Mouse (Mus musculus) bone marrow macrophage, adult 2 months (primary cell): Measurements from ENCODE around the gene C1s2. TPM values are rescaled to one million over a fixed set of nuclear protein-coding genes. Genes with fewer than 3 reads are reported as not detected.
"Not testable (repeated sequence)": the region's sequence is repeated elsewhere in the genome, so short reads cannot be mapped to it uniquely, and the experiment has no call there.

Source experiments
- H3K27ac ChIP-seq: 2 replicates; pipeline ENCODE4 v1.5.1; 2012; ENCODE audit warnings: low read depth, low read length; ENCODE audit not compliant: insufficient read depth
- H3K4me1 ChIP-seq: 2 replicates; pipeline ENCODE4 v1.6.1; 2012; ENCODE audit warnings: low read length; ENCODE audit not compliant: control insufficient read depth, insufficient read depth
- H3K4me3 ChIP-seq: 2 replicates; pipeline ENCODE4 v1.5.1; 2012; ENCODE audit warnings: mild to moderate bottlenecking, low read length, moderate library complexity; ENCODE audit not compliant: insufficient read depth
- CTCF ChIP-seq: IDR thresholded peaks from 2 replicates; pipeline ENCODE4 v1.5.1; 2012; ENCODE audit warnings: low read depth, mild to moderate bottlenecking, low read length, moderate library complexity
- POLR2A ChIP-seq: IDR thresholded peaks from 2 replicates; pipeline ENCODE4 v1.6.1; 2012; ENCODE audit warnings: mild to moderate bottlenecking, low read depth, low read length, borderline replicate concordance
- polyA plus RNA-seq: library from polyadenylated mRNA; stranded (reverse); fragments of >200 nt; gene quantifications from 2 replicates; pipeline ENCODE4 v1.2.4, GENCODE M21; 2012; ENCODE audit not compliant: missing spikeins, insufficient read depth, insufficient read length

The C1s2 gene
- not detected in 2 replicates for polyA plus RNA-seq

DNA sequence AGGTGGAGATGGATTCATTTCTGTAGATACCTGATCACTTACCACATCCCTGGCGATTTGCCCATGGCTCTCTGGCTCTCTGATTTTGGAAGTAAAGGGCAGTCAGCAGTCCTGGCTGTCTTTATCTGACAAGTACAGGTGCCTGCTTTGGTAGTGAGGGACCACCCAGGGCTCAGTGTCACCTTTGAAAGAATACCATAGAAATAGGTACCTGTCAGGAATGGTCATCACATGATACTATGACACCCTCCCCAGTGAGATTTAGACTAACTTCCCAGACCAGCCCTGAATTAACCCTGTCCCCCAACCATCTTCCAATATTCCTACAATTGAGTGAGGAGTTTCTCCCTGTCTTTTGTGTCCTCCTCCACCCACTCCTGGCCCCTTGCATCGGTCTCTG lies at the start of gene C1s2:
C1s2 (minus strand) TSS at position 101 of the 400 bp plus-strand sequence.
- H3K4me1 ChIP-seq = peaks cover 12% of the 10 kb centered on the region
- not testable (repeated sequence) for H3K4me3 ChIP-seq, H3K27ac ChIP-seq

DNA sequence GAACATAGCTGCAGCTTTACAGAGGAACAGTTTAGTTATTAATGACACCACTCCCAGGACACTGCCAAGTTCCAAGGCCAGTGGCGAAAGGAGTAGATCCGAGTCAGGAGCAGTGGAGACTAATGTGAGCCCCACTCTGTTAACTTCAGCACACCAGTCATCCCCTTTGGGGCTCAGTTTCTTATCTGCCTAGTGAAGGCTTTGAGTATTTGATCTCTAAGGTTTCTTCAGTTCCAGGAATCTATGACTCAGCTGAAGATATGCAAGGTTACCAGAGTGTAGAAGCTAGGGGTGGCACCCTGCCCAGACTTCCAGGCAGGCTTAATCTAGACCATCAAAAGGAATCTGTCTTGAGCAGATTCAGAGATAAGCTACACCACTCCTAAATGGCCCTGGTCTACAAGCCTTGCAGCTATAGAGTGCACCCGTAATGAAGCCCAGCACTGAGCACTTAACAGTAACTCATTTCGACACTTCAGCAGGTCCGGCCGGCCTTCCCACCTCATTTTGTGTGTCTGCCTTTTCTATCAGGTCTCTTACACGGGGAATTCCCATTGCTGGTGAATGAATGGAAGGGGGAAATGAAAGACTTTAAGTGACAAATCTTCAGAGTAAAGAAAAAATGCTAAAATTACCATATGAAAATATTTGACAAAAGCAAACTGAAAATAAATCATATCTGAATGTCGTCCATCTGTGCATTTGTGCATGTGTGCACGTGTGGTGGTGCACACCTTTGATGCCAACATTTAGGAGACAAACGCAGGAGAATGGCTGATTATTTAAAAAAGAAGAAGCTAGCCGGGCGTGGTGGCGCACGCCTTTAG lies 47.9 kb upstream of the C1s2 start:
- H3K4me1 ChIP-seq = peaks cover 48% of the 10 kb centered on the region
- TF ChIP-seq CTCF (no peak), POLR2A (no peak)
- H3K4me3 ChIP-seq = no peak overlapping the region
- no peak overlapping the region for H3K27ac ChIP-seq

DNA sequence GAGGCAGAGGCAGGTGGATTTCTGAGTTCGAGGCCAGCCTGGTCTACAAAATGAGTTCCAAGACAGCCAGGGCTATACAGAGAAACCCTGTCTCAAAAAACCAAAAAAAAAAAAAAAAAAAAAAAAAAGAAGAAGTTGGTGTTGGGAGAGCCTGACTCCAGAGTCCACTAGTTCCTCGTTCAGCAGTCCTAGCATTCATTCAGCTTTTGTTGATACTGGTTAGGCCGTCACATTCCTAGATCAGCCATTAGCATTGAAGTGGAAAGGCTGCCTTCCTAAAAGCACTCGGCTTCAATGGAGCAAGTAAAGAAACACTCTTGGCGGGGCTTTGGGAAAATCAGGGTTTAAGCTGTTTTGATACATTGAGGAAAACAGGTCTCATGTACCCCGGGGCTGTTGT lies 46.4 kb upstream of the C1s2 start:
- H3K4me3 ChIP-seq = not testable (repeated sequence)
- Histone ChIP-seq H3K27ac (peak overlapping the region; percentile 9; the same call in 1 of the 2 replicates), H3K4me1 (peaks cover 36% of the 10 kb centered on the region)

DNA sequence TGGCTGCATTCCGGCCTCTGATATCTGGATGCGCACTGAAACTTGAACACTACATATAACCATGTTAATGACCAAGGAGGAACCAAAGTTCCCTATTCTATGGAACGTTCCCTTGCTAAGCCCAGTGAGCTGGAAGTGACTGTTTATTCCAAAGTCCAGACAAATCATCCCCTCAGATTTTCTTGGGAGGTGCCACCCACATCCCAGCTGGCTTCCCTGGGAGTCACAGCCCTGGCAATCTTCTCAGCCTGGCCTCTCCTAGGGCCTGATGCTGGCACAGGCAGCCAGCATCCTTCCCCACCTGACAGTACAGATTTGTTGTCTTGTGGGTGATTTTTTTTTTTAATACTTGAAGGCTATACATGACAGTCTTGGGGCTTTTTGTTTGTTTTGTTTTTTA lies 43.6 kb upstream of the C1s2 start:
- Histone ChIP-seq H3K27ac (no peak overlapping the region), H3K4me3 (no peak overlapping the region), H3K4me1 (peaks cover 21% of the 10 kb centered on the region)
- no peak for TF ChIP-seq POLR2A
- TF ChIP-seq CTCF = no peak

DNA sequence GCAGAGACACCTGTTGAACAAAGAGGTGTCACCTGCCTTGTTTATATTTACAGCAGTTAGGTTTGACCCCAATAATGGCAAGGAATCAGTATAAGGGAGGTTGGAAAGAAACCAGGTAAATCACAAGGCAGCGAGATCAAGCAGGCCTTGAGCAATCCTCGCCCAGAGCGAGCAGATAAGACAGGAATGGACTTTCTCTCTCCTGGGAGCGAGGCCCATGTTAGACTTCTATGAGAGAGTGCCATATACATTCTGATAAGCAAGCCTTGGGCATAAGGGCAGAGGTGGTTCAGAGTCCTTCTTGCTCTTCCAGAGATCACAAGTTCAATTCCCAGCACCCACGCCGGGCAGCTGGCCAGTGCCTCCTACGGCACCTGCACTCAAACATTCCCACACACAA lies 42.9 kb upstream of the C1s2 start:
- H3K27ac ChIP-seq = no peak overlapping the region

DNA sequence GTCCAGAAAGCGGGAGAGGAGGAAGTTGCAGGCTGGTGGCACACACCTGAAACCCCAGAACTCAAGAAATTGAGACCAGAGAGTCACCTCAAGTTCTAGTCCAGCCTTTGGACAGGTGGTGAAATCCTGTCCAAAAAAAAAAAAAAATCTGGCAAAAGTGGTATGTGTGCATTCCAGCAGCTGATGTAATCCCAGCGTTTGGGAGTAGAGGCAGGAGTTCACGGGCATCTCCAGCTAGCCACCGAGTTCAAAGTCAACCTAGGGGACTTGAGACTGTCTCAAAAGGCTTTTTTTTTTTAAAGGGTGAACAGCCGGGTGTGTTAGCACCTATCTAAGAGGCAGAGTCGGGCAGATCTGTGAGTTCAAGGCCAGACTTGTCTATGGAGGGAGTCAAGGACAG lies 40.3 kb upstream of the C1s2 start:
- Histone ChIP-seq H3K27ac (no peak overlapping the region), H3K4me1 (peaks cover 11% of the 10 kb centered on the region), H3K4me3 (no peak overlapping the region)
- TF ChIP-seq CTCF = no peak
- no peak for TF ChIP-seq POLR2A

More for the DNA sequence above, 42.9 kb upstream of the C1s2 start:
- no peak for TF ChIP-seq CTCF
- TF ChIP-seq POLR2A = no peak
- Histone ChIP-seq H3K4me3 (no peak overlapping the region), H3K4me1 (peaks cover 16% of the 10 kb centered on the region)

DNA sequence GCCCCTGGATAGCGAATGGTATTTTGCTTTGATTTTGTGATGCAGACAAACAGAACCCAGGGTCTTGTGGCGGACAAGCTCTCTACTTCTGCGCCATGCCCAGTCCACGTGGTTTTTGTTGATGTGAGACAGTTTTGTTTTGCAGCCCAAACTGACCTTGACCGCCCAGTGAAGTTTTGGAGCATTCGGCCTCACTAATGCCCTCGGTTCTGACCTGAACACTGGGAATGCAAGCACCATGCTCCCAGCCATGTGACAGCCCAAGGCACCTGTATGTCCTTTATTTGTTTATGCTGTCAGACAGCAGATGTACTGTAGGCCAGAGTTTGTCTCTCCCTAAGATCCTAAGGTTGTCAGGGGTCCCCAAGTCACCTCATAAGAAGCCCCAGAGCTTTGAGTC lies 38.7 kb upstream of the C1s2 start:
- no peak overlapping the region for H3K4me3 ChIP-seq
- no peak overlapping the region for H3K27ac ChIP-seq
- peaks cover 22% of the 10 kb centered on the region for H3K4me1 ChIP-seq
- TF ChIP-seq POLR2A (no peak), CTCF (no peak)

DNA sequence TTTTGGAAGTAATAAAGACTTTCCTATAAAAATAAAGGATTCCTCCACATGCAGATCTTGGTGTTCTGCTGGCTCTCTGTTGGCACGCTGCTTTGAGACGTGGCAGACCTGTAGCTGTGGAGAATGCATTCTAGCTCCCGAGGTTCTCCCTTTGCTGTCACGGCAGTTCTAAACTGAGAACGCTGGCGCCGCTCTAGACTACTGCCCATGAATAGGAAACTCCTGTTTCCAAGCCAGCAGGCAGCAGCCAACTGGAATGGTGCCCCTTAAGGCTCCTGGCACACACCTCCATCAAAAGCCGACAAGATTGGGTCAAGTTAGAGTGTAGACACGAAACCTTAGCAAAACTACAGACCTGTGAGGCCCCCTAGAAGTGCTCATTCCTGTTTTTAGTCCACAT lies 37.7 kb upstream of the C1s2 start:
- Histone ChIP-seq H3K27ac (no peak overlapping the region), H3K4me3 (no peak overlapping the region), H3K4me1 (peaks cover 22% of the 10 kb centered on the region)
- TF ChIP-seq CTCF (no peak), POLR2A (no peak)

DNA sequence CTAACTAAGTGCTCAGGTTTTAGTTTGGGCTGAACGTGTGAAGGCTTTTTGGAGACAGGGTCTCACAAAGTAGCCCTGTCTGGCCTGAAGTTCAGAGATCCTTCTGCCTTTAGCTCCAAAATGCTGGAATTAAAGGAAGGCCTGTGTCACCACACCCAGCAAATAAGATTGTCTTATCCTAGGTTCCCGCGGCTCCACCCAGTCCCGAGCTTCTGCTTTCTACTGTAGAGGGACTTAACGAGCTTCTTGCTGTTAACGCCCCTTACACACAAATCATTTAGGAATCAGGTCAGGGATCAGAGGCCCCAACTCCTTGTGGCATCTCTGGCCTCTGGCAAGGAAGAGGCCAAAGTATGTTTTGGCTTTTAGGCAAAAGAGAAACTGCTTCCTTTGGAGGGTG lies 36.2 kb upstream of the C1s2 start:
- peaks cover 22% of the 10 kb centered on the region for H3K4me1 ChIP-seq
- no peak overlapping the region for H3K27ac ChIP-seq
- H3K4me3 ChIP-seq = no peak overlapping the region
- TF ChIP-seq POLR2A (no peak), CTCF (no peak)

DNA sequence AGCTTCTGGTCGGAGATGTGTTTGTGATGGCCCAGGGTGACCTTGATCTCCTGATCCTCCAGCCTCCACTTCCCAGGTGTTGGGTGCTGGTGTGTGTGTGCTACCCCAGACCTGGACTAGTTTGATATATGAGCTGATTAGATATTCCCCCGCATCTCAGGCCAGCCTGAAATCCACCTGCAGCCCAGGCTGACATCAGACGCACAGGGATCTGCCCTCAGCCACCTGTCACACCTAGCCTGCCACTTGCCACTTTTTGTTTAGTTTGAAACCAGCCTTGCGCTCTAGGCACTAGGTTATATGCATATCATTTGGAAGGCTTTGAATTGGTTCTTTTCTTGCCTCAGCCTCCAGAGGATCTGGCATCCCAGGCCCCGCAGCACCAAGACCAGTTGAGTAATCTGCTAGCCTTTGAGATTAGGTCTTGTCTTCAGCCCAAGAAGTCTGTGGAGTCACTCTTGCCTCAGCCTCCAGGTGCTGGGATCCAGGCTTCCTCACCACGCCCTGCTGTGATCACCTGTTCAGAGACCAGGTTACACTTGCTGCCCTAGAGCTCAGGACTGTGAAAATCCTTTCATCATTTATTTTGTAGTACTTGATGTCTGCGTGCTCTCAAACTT lies 34.5 kb upstream of the C1s2 start:
- TF ChIP-seq CTCF = no peak
- TF ChIP-seq POLR2A = no peak
- Histone ChIP-seq H3K4me1 (peaks cover 22% of the 10 kb centered on the region), H3K27ac (peak overlapping the region; percentile 30), H3K4me3 (no peak overlapping the region)
